In the genomic region with DNA sequence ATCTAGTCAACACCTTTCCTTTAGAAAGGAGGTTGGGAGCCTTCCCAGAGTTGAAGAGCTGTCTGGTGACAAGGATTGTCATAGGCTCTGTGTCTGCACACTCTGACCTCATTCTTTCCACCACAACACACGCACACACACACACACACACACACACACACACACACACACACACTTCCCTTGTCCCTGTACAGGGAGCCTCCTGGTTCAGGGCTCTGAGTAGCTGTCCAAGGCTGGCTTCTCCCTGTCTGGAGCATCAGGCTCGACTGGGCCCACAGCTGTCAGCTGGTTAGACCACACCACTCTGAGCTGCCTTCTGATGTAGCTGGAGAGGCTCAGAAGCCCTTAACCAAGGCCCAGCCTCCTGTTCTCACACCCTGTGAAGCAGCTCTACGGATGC, we compare ENCODE assay signal across 15 mouse cellular contexts.
"Had no signal": no experiment of that assay in that cellular context is flagged by ENCODE, and none has a peak within 500 bp of the region (broad histone marks: within the 10 kb centered on the region; RNA-seq: fewer than 3 reads in every experiment).

No protein-coding gene starts in this region.

- H3K9ac ChIP-seq: liver, embryonic 13.5 days; stomach, embryonic 15.5 days had no signal

- H3K4me1 ChIP-seq: liver, embryonic 13.5 days; stomach, embryonic 15.5 days had no signal

- H3K9me3 ChIP-seq: liver, embryonic 13.5 days; stomach, embryonic 15.5 days had no signal

- H3K4me3 ChIP-seq: left cerebral cortex, adult 2 months; liver, embryonic 13.5 days; stomach, embryonic 15.5 days had no signal

- H3K27me3 ChIP-seq: liver, embryonic 13.5 days; stomach, embryonic 15.5 days had no signal

- DNase-seq: kidney, adult 8-10 months; kidney, postnatal 10 days; layer of hippocampus, postnatal 36 days; liver, embryonic 13.5 days; lung, adult 2 months; lung, postnatal 14 days; lung, postnatal 4 days; midbrain, embryonic 14.5 days; right cerebral cortex, postnatal 25 days; spleen, adult 18-20 months; thymus, adult 18-20 months; thymus, postnatal 36 days had no signal

- H3K4me2 ChIP-seq: liver, embryonic 13.5 days; midbrain, embryonic 11.5 days; stomach, embryonic 15.5 days had no signal

- H3K27ac ChIP-seq: left cerebral cortex, adult 2 months; liver, embryonic 13.5 days; stomach, embryonic 15.5 days had no signal

- H3K36me3 ChIP-seq: liver, embryonic 13.5 days; stomach, embryonic 15.5 days had no signal
